Mouse (Mus musculus) ES-Bruce4 (cell line): ENCODE results near the gene Igf2r. TPM values are rescaled to one million over a fixed set of nuclear protein-coding genes. Genes with fewer than 3 reads are reported as not detected.

Experiments
- H3K27ac ChIP-seq: 2 replicates; pipeline ENCODE4 v1.5.1; 2012; ENCODE audit warnings: low read length, inconsistent platforms; ENCODE audit not compliant: insufficient read depth
- H3K27me3 ChIP-seq: 2 replicates; pipeline ENCODE4 v1.6.1; 2012; ENCODE audit warnings: mild to moderate bottlenecking, low read length, inconsistent platforms; ENCODE audit not compliant: control insufficient read depth, poor library complexity, insufficient read depth, severe bottlenecking
- H3K36me3 ChIP-seq: 2 replicates; pipeline ENCODE4 v1.6.1; 2012; ENCODE audit warnings: inconsistent platforms, mild to moderate bottlenecking, low read length, moderate library complexity; ENCODE audit not compliant: control insufficient read depth, poor library complexity, insufficient read depth, severe bottlenecking
- H3K4me1 ChIP-seq: one replicate; pipeline ENCODE4 v1.8.1; 2011; ENCODE audit warnings: low read length; ENCODE audit not compliant: control insufficient read depth, insufficient read depth
- H3K4me3 ChIP-seq: 2 replicates; pipeline ENCODE4 v1.5.1; 2011; ENCODE audit warnings: low read depth, mild to moderate bottlenecking, low read length
- H3K9ac ChIP-seq: 2 replicates; pipeline ENCODE4 v1.6.1; 2012; ENCODE audit warnings: low read depth, mild to moderate bottlenecking, inconsistent platforms; ENCODE audit not compliant: poor library complexity, severe bottlenecking
- H3K9me3 ChIP-seq: replicated peaks from 2 replicates; pipeline ENCODE4 v1.6.1; 2012; ENCODE audit warnings: mild to moderate bottlenecking, low read length, inconsistent platforms; ENCODE audit not compliant: control insufficient read depth, poor library complexity, insufficient read depth, severe bottlenecking
- CTCF ChIP-seq: IDR thresholded peaks from one replicate; pipeline ENCODE4 v1.8.1; 2011; ENCODE audit warnings: low read depth, low read length
- EP300 ChIP-seq: IDR thresholded peaks from 2 replicates; pipeline ENCODE4 v1.6.1; 2011; ENCODE audit warnings: low read depth, low read length; ENCODE audit not compliant: insufficient read depth
- POLR2A ChIP-seq: IDR thresholded peaks from one replicate; pipeline ENCODE4 v1.8.1; 2011; ENCODE audit warnings: low read length; ENCODE audit not compliant: insufficient read depth
- polyA plus RNA-seq: library from polyadenylated mRNA; stranded (reverse); fragments of >200 nt; gene quantifications from 2 replicates; pipeline ENCODE4 v1.2.4, GENCODE M21; 2011; ENCODE audit warnings: low read depth; ENCODE audit not compliant: missing spikeins, insufficient read depth, insufficient read length

Igf2r gene
- polyA plus RNA-seq, 1 experiment, result 61.4 TPM

GRCm38 (mm10) chr17:12660572-12661260 is 108.7 kb downstream of the Igf2r start:
- no peak overlapping the region for H3K4me3 ChIP-seq
- H3K9me3 ChIP-seq, result no peaks in the 10 kb centered on the region
- no peak overlapping the region for H3K27ac ChIP-seq

GRCm38 (mm10) chr17:12659233-12659632 is 110.2 kb downstream of the Igf2r start:
- H3K4me1 ChIP-seq, result no peaks in the 10 kb centered on the region
- TF ChIP-seq POLR2A (no peak), CTCF (no peak), EP300 (no peak)

More at GRCm38 (mm10) chr17:12660572-12661260, 108.7 kb downstream of the Igf2r start:
- Histone ChIP-seq H3K36me3 (no peaks in the 10 kb centered on the region), H3K9ac (no peak overlapping the region), H3K4me1 (no peaks in the 10 kb centered on the region), H3K27me3 (no peaks in the 10 kb centered on the region)
- TF ChIP-seq CTCF, result peak; percentile 14
- no peak for TF ChIP-seq EP300

GRCm38 (mm10) chr17:12658784-12659183 is 110.7 kb downstream of the Igf2r start:
- Histone ChIP-seq H3K4me1 (no peaks in the 10 kb centered on the region), H3K27ac (no peak overlapping the region), H3K4me3 (no peak overlapping the region), H3K36me3 (no peaks in the 10 kb centered on the region), H3K9me3 (no peaks in the 10 kb centered on the region), H3K9ac (no peak overlapping the region), H3K27me3 (no peaks in the 10 kb centered on the region)
- TF ChIP-seq POLR2A (no peak), CTCF (no peak), EP300 (no peak)

More at GRCm38 (mm10) chr17:12659233-12659632, 110.2 kb downstream of the Igf2r start:
- Histone ChIP-seq H3K9me3 (no peaks in the 10 kb centered on the region), H3K9ac (no peak overlapping the region), H3K36me3 (no peaks in the 10 kb centered on the region), H3K4me3 (no peak overlapping the region), H3K27ac (no peak overlapping the region), H3K27me3 (no peaks in the 10 kb centered on the region)

GRCm38 (mm10) chr17:12655826-12656225 is 113.6 kb downstream of the Igf2r start:
- no peaks in the 10 kb centered on the region for H3K9me3 ChIP-seq
- no peak overlapping the region for H3K9ac ChIP-seq
- H3K4me3 ChIP-seq, result no peak overlapping the region
- no peak for TF ChIP-seq CTCF
- TF ChIP-seq EP300, result no peak
- TF ChIP-seq POLR2A, result no peak
- H3K27me3 ChIP-seq, result no peaks in the 10 kb centered on the region
- H3K4me1 ChIP-seq, result no peaks in the 10 kb centered on the region
- H3K36me3 ChIP-seq, result no peaks in the 10 kb centered on the region
- H3K27ac ChIP-seq, result no peak overlapping the region

- no peak overlapping the region for H3K9ac ChIP-seq
- H3K27me3 ChIP-seq, result no peaks in the 10 kb centered on the region; the same call in 1 of the 2 replicates
- H3K4me1 ChIP-seq, result no peaks in the 10 kb centered on the region
- no peak overlapping the region for H3K4me3 ChIP-seq
- no peak overlapping the region for H3K27ac ChIP-seq
- H3K36me3 ChIP-seq, result no peaks in the 10 kb centered on the region
- no peaks in the 10 kb centered on the region for H3K9me3 ChIP-seq
- no peak for TF ChIP-seq POLR2A
- TF ChIP-seq CTCF, result no peak
- TF ChIP-seq EP300, result no peak
Observed at GRCm38 (mm10) chr17:12654061-12654460, 115.4 kb downstream of the Igf2r start.

GRCm38 (mm10) chr17:12652604-12653003 is 116.9 kb downstream of the Igf2r start:
- Histone ChIP-seq H3K4me1 (no peaks in the 10 kb centered on the region), H3K9me3 (no peaks in the 10 kb centered on the region), H3K9ac (no peak overlapping the region), H3K27me3 (no peaks in the 10 kb centered on the region; the same call in 1 of the 2 replicates), H3K4me3 (no peak overlapping the region), H3K27ac (no peak overlapping the region), H3K36me3 (no peaks in the 10 kb centered on the region)
- TF ChIP-seq POLR2A, result no peak
- TF ChIP-seq EP300, result no peak
- no peak for TF ChIP-seq CTCF
